Mouse (Mus musculus): ENCODE measurements at regions not wholly inside any gene's neighbourhood (a gene's known extent, or its start where the extent isn't known, plus 50 kb on each side); places are given as distances from the start of the nearest gene placed in this dataset.

DNA sequence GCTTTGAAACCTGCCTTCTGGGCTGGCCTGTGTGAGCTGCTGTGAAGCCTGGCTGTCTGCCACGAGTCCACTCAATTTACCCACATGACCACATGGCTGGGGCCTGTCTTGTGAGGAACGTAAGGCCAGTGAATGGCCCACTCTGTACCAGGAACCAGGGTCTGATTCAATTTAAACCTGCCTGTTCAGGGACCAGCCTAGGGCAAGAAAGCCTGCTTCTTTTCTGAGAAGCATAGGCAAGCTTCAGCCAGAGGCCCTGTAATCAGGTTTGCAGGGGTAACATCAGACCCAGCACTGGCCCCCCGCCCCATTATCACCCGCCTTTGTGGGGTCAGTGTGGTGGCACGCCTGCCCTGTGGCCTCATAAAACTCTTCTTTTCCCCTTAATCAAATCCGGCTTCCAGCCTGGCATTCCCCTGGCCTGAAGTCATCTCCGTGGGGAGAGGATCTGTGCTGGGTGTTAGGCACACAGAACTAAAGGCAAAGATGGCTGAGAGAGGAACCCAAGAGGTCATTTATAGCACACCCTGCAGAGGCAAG, 84.4 kb upstream of the Mycn start:
- Histone ChIP-seq H3K36me3 (no peaks in the 10 kb centered on the region), H3K27ac (peak overlapping the region; percentile 60; the same call in 1 of the 2 replicates), H3K9me3 (no peaks in the 10 kb centered on the region), H3K4me2 (no peak overlapping the region), H3K9ac (no peak overlapping the region), H3K4me3 (no peak overlapping the region), H3K4me1 (peaks cover 12% of the 10 kb centered on the region), H3K27me3 (no peaks in the 10 kb centered on the region)
- 28% methylated on average over 7 of the region's 7 CpGs for WGBS
- peak; percentile 84 for ATAC-seq (ENCODE audit: insufficient number of reproducible peaks, insufficient read depth, low FRiP score, low TSS enrichment, low read depth)

DNA sequence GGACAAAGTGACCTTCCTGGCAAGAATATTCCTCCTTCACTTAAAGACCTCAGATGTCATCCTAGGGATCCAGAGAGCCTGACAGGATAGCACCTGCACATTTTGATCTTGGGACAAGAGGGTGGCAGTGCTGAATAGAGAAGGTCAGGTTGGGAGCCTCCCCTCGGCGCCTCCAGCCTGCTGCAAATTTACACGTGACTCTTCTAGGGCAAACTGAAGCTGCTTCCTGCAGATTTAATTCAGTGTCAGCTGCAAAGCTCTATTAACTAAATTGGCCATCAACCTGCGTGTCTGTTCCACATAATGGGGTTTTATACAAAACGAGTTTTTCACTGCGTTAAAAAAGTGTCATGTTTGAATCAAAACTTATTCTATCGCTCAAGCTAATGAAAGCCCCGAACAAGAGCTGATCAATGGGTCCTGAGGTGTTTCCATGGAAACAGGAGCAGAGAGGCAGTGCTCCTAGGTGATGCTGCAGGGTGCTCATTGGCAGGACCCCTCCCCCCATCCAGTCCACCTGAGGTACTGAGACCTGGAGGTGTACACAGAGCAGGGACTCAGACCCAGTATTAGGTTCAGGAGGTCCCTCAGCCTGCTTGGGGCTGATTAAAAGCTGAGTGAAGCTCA, 82.6 kb upstream of the Mycn start:
- no peak for ATAC-seq (ENCODE audit: insufficient number of reproducible peaks, insufficient read depth, low FRiP score, low TSS enrichment, low read depth)
- Histone ChIP-seq H3K4me3 (no peak overlapping the region), H3K4me2 (no peak overlapping the region), H3K9me3 (no peaks in the 10 kb centered on the region), H3K4me1 (peaks cover 12% of the 10 kb centered on the region), H3K36me3 (no peaks in the 10 kb centered on the region), H3K9ac (no peak overlapping the region), H3K27me3 (no peaks in the 10 kb centered on the region), H3K27ac (no peak overlapping the region)
- 64% methylated on average over 8 of the region's 8 CpGs for WGBS

DNA sequence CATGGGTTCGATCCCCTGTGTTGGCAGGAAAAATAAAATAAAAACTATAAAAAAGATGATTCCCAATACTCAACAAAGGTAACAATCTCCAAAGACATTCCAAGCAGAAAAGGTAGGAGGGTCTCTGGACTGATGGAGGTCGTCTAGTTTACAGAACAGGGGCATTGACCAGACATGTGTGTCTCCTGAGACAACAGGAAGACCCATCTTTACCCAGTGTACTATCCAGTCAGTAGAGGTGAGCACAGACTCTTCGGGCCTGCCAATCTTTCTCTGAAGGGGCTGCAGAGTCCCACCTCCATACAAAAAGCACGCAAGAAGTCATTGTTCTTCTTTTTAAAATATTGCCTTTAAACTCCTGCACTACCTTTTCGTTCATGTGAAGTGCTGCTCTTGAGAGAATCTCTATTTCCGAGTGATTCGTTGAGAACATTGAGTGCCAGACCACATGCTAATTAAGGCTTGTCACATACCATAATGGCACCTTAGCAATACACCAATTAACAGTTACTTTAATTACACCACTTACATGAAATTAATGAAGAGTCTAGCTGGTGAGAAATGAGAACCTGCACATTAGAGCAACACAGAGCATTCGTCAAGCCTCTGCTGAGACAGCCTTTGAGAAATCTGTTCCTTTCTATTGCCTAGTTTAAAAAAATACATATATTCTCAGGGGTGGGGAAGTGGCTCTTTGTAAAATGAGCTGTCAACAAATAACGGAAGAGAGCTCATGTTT, 69.5 kb upstream of the Mycn start:
- Histone ChIP-seq H3K4me3 (no peak overlapping the region), H3K27me3 (no peaks in the 10 kb centered on the region), H3K4me2 (no peak overlapping the region), H3K9me3 (no peaks in the 10 kb centered on the region), H3K9ac (no peak overlapping the region), H3K36me3 (no peaks in the 10 kb centered on the region), H3K27ac (no peak overlapping the region), H3K4me1 (no peaks in the 10 kb centered on the region)
- no peak for ATAC-seq (ENCODE audit: insufficient number of reproducible peaks, insufficient read depth, low FRiP score, low TSS enrichment, low read depth)
- WGBS = 81% methylated on average over 9 of the region's 9 CpGs

DNA sequence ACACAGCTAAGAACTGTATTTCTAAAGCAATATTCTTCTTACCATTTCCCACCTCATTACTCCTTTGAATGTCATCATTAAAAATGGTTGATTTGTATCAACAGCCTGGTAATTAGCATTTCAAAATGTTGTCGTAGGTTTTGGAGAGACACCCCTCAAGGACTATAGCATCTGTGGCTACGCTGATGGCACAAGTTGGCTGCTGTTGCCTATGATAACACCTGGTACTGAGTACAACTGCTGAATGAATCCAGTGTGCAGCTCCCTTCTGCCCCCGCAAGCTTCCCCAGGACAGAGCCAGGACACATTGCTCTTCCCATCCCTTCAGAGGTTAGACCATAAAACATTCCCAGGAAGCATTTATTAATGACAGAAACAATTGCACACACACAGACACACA, 68.7 kb upstream of the Mycn start:
- 78% methylated on average over 3 of the region's 3 CpGs for WGBS
- no peaks in the 10 kb centered on the region for H3K4me1 ChIP-seq
- no peaks in the 10 kb centered on the region for H3K9me3 ChIP-seq
- no peak for ATAC-seq (ENCODE audit: insufficient number of reproducible peaks, insufficient read depth, low FRiP score, low TSS enrichment, low read depth)
- no peaks in the 10 kb centered on the region for H3K27me3 ChIP-seq
- H3K36me3 ChIP-seq = no peaks in the 10 kb centered on the region
- no peak overlapping the region for H3K27ac ChIP-seq
- no peak overlapping the region for H3K9ac ChIP-seq
- no peak overlapping the region for H3K4me3 ChIP-seq
- H3K4me2 ChIP-seq = no peak overlapping the region

DNA sequence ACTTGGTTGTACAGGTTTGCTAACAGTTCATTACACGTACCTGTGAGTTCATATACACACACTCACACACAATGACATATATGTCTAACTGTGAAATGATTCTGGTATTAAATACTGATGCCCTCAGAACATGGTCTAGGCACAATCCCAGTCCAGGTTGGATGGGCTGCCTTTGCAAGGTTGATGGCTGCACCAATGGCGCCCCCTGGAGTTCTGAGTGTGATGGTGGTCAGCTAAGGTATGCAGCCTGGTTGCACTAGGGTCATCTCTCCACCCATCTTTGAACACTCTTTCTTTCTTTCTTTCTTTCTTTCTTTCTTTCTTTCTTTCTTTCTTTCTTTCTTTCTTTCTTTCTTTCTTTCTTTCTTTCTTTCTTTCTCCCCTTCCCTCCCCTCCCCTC, 67.8 kb upstream of the Mycn start:
- Histone ChIP-seq H3K9me3 (no peaks in the 10 kb centered on the region), H3K9ac (no peak overlapping the region), H3K4me3 (no peak overlapping the region), H3K27me3 (no peaks in the 10 kb centered on the region), H3K36me3 (no peaks in the 10 kb centered on the region), H3K4me1 (no peaks in the 10 kb centered on the region), H3K4me2 (no peak overlapping the region), H3K27ac (no peak overlapping the region)
- no peak for ATAC-seq (ENCODE audit: insufficient number of reproducible peaks, insufficient read depth, low FRiP score, low TSS enrichment, low read depth)
- WGBS = 36% methylated on average over 2 of the region's 2 CpGs

DNA sequence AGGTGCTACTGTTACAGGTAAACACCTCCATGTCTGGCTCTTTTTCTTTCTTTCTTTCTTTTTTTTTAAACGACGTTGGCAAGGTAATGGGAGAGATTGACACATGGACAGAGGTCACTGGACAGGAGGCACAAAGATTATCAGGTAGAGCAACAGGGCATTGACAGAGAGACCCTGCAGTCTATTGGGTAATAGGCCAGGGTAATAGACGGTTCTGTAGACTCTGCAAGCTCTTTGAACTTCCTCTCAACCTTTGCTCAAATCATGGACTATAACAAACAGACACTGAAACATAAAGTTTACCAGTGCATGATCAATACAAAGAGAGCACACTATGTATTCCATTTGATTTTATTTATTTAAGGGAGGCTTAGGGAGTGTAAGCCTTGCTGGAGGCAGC, 61.0 kb upstream of the Mycn start:
- H3K9me3 ChIP-seq = no peaks in the 10 kb centered on the region
- 70% methylated on average over 3 of the region's 3 CpGs for WGBS
- no peak for ATAC-seq (ENCODE audit: insufficient number of reproducible peaks, insufficient read depth, low FRiP score, low TSS enrichment, low read depth)
- no peaks in the 10 kb centered on the region for H3K36me3 ChIP-seq
- H3K27me3 ChIP-seq = no peaks in the 10 kb centered on the region
- no peak overlapping the region for H3K4me3 ChIP-seq
- H3K4me2 ChIP-seq = no peak overlapping the region
- no peak overlapping the region for H3K9ac ChIP-seq
- no peaks in the 10 kb centered on the region for H3K4me1 ChIP-seq
- no peak overlapping the region for H3K27ac ChIP-seq

DNA sequence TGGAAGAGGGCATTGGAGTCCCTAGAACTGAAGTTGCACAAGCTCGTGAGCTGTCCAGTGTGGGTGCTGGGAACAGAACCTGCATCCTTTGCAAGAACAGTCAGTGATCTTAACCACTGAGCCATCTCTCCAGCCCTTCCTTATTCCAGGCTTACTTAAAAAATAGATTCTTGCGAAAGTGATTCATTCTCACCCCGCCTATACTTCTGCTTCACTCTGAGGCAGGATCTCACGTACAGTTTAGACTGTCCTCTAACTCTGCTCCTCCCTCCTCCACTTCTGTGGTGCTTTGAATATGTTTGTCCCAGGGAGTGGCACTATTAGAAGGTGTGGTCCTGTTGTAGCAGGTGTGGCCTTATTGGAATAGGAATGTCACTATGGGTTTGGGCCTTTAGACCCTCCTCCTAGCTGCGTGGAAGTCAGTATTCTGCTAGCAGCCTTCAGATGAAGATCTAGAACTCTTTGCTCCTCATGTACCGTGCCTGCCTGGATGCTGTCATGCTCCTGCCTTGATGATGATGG, 60.4 kb upstream of the Mycn start:
- H3K9me3 ChIP-seq = no peaks in the 10 kb centered on the region
- no peak overlapping the region for H3K4me3 ChIP-seq
- H3K27ac ChIP-seq = no peak overlapping the region
- ATAC-seq (ENCODE audit: insufficient number of reproducible peaks, insufficient read depth, low FRiP score, low TSS enrichment, low read depth) = no peak
- H3K36me3 ChIP-seq = no peaks in the 10 kb centered on the region
- no peak overlapping the region for H3K4me2 ChIP-seq
- no peak overlapping the region for H3K9ac ChIP-seq
- WGBS = 90% methylated on average over 6 of the region's 6 CpGs
- no peaks in the 10 kb centered on the region for H3K27me3 ChIP-seq
- no peaks in the 10 kb centered on the region for H3K4me1 ChIP-seq

DNA sequence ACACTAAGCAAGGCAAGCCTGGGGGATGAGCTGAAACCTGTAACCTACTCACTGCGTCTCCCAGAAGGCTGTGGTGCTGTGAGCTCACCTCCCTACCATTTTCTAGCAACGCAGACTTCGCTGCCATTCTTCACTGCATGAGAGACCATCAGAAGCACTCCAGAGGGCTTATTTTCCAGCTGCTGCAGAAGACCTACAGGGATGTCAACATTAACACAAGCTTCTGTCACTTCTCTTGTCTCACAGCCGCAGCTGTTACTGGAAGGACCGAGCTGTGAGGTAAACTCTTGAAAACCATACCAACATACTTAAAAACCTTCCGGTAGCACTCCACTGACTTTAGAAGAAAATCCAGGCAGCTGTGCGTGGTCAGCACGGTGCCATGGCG, 54.3 kb upstream of the Mycn start:
- Histone ChIP-seq H3K27ac (no peak overlapping the region), H3K9me3 (no peaks in the 10 kb centered on the region), H3K27me3 (no peaks in the 10 kb centered on the region), H3K9ac (no peak overlapping the region), H3K4me2 (no peak overlapping the region), H3K4me1 (peaks cover 5% of the 10 kb centered on the region; the same call in 1 of the 2 replicates), H3K36me3 (no peaks in the 10 kb centered on the region), H3K4me3 (no peak overlapping the region)
- no peak for ATAC-seq (ENCODE audit: insufficient number of reproducible peaks, insufficient read depth, low FRiP score, low TSS enrichment, low read depth)
- WGBS = 89% methylated on average over 9 of the region's 9 CpGs

DNA sequence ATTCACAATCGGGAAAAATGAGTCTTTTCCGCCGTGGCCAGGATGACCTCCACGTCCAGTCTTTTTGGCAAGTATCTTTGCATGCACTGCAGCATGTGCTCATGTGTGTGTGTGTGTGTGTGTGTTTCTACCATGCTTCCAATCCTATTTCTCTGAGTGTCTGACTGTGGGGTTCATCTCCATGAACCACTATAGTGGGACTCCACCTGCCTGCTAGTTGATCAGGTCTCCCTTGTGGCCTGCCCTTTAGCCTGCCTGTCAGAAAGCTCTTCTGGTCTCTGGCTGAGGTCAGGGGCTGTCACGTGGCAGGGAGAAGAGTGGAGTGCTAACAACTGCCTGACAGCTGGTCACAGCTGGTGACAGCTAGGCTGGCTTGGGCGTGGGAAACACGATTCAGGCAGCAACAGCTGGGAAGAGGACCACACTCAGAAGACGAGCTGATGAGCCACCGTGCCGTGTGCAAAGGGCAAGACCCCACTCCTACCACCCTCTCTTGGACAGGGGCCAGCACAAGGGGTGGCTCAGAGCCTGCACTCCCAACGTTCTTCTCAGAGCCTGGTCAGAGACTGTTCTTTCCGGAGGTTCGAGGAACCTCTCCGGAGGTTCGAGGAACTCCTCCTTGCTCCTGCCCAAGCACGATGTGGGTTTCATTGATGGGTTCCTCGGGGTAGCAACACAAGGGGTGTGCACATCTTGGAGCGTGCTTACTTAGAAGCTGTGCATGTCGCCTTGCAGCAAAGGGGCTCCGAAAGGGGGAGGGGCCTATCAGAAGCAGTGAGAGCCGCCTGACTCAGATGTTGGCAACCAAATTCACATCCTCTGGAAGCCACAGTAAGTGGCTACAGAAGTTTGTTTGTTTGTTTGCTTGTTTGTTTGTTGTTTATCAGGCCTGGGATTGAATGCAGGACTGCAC, 53.6 kb upstream of the Mycn start:
- Histone ChIP-seq H3K4me1 (peaks cover 5% of the 10 kb centered on the region; the same call in 1 of the 2 replicates), H3K36me3 (no peaks in the 10 kb centered on the region), H3K9me3 (no peaks in the 10 kb centered on the region), H3K4me3 (no peak overlapping the region), H3K27ac (no peak overlapping the region; the same call in 1 of the 2 replicates), H3K27me3 (no peaks in the 10 kb centered on the region), H3K4me2 (no peak overlapping the region), H3K9ac (no peak overlapping the region)
- no peak for ATAC-seq (ENCODE audit: insufficient number of reproducible peaks, insufficient read depth, low FRiP score, low TSS enrichment, low read depth)
- 61% methylated on average over 21 of the region's 21 CpGs for WGBS

DNA sequence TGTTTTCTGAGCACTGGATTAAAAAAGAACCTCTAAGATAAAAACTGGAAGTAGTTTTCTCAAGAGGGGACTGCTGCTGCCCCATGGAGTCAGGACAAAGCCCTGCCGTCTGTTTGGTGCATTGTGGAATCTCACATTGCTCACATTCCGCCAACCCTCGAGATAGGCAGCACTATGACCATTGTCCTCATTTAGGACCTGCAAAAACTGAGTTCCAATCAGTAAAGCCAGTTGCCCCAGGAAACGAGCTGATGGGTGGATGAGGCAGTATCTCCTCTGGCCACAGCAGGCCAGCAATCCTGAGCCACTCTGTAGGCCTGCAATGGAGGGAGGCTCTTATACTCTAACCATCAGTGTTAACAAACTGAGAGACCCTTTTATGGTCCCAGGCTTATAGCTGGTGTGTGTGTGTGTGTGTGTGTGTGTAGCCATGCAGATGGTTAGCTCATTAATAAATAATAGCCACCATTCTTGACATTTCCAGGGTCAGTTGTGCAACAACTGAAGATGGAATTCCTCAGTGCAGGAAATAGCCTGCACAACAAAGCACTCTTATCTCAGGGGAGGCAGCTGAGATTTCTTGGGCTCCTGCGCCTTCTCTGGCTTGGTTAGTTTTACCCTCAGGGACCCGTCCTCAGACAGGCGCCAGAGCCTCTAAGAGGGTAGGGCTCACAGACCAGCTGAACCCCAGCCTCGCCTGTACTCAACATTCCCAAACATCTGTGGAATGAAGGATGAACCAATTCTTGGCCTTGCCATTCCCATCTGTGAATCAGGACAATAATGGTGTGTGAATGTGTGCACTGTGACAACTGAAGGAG, 52.4 kb upstream of the Mycn start:
- no peak overlapping the region for H3K27ac ChIP-seq
- no peaks in the 10 kb centered on the region for H3K27me3 ChIP-seq
- H3K4me1 ChIP-seq = peaks cover 5% of the 10 kb centered on the region; the same call in 1 of the 2 replicates
- no peak overlapping the region for H3K4me3 ChIP-seq
- 54% methylated on average over 8 of the region's 8 CpGs for WGBS
- no peak overlapping the region for H3K4me2 ChIP-seq
- H3K36me3 ChIP-seq = no peaks in the 10 kb centered on the region
- H3K9ac ChIP-seq = no peak overlapping the region
- no peak for ATAC-seq (ENCODE audit: insufficient number of reproducible peaks, insufficient read depth, low FRiP score, low TSS enrichment, low read depth)
- H3K9me3 ChIP-seq = no peaks in the 10 kb centered on the region
